13 mouse cellular contexts compared by ENCODE assay signal in genomic region chr3:127292864-127293478, GRCm38 (mm10).
DNase-seq lines count a peak whose midpoint lies in the region; ATAC-seq and TF ChIP-seq lines count a peak whose summit lies in the region.
"Had no signal": no experiment of that assay in that cellular context is flagged by ENCODE, and none has a peak within 500 bp of the region (broad histone marks: within the 10 kb centered on the region; RNA-seq: fewer than 3 reads in every experiment).

No protein-coding gene starts in this region.

- WGBS in stomach, embryonic 15.5 days: 70% methylated on average over 10 of the region's 10 CpGs
- 79% methylated on average over 10 of the region's 10 CpGs for WGBS in stomach, postnatal 0 days
- WGBS in forebrain, embryonic 16.5 days: 89% methylated on average over 10 of the region's 10 CpGs

- DNase-seq in stomach, postnatal 0 days (ENCODE audit: low spot score): no peak
- DNase-seq in gastrocnemius, postnatal 36 days: no peak
- no peak for DNase-seq in gastrocnemius, postnatal 10 days
- no peak for DNase-seq in adrenal gland, postnatal 10 days
- DNase-seq: adrenal gland, adult 8-10 months; heart, postnatal 4 days; kidney, adult 9 months had no signal

- no peak for TF ChIP-seq CTCF in stomach, postnatal 0 days (IDR thresholded peaks at IDR 0.05; ENCODE audit: low read depth)

- intact Hi-C loops in gastrocnemius, postnatal 36 days (cut with DNase I): no loop called here

- no peaks in the 10 kb centered on the region for H3K9me3 ChIP-seq in stomach, embryonic 15.5 days
- H3K9me3 ChIP-seq in stomach, postnatal 0 days (ENCODE audit: control insufficient read depth, low read length): no peaks in the 10 kb centered on the region
- no peaks in the 10 kb centered on the region for H3K9me3 ChIP-seq in forebrain, embryonic 16.5 days (ENCODE audit: control insufficient read depth, low read length)
- H3K9me3 ChIP-seq: liver, embryonic 15.5 days had no signal

- 0 out of 2 replicates have a peak, but pooled peaks have one; percentile 31 for ATAC-seq in stomach, embryonic 15.5 days (ENCODE audit: insufficient read depth, low FRiP score, low read depth)
- ATAC-seq in stomach, postnatal 0 days (ENCODE audit: low FRiP score, low TSS enrichment): no peak
- ATAC-seq in forebrain, embryonic 16.5 days: 0 out of 2 replicates have a peak, but pooled peaks have one; percentile 6
- ATAC-seq in megakaryocyte, adult 5-6 weeks (ENCODE audit: poor library complexity, severe bottlenecking): peak; percentile 98

- H3K4me1 ChIP-seq in stomach, embryonic 15.5 days: no peaks in the 10 kb centered on the region
- H3K4me1 ChIP-seq in stomach, postnatal 0 days (replicated peaks; ENCODE audit: control insufficient read depth, insufficient read depth): no peaks in the 10 kb centered on the region
- H3K4me1 ChIP-seq in forebrain, embryonic 16.5 days (replicated peaks; ENCODE audit: control insufficient read depth, insufficient read depth, low read length): peaks cover 15% of the 10 kb centered on the region
- H3K4me1 ChIP-seq: liver, embryonic 15.5 days had no signal

- TF ChIP-seq EP300 in stomach, postnatal 0 days (optimal IDR thresholded peaks at IDR 0.05): no peak

- H3K4me2 ChIP-seq in stomach, embryonic 15.5 days: no peak overlapping the region
- no peak overlapping the region for H3K4me2 ChIP-seq in stomach, postnatal 0 days (replicated peaks; ENCODE audit: low read depth)
- no peak overlapping the region for H3K4me2 ChIP-seq in forebrain, embryonic 16.5 days (ENCODE audit: low read length)
- H3K4me2 ChIP-seq: heart, embryonic 11.5 days; liver, embryonic 15.5 days had no signal

- no peaks in the 10 kb centered on the region for H3K27me3 ChIP-seq in stomach, embryonic 15.5 days (replicated peaks)
- no peaks in the 10 kb centered on the region for H3K27me3 ChIP-seq in stomach, postnatal 0 days (ENCODE audit: control insufficient read depth, insufficient read depth, low read length)
- no peaks in the 10 kb centered on the region for H3K27me3 ChIP-seq in forebrain, embryonic 16.5 days (replicated peaks; ENCODE audit: control insufficient read depth, insufficient read depth, low read length)
- H3K27me3 ChIP-seq: liver, embryonic 15.5 days had no signal

- no peak overlapping the region for H3K27ac ChIP-seq in stomach, embryonic 15.5 days
- no peak overlapping the region for H3K27ac ChIP-seq in stomach, postnatal 0 days (replicated peaks)
- peak overlapping the region; percentile 54 for H3K27ac ChIP-seq in forebrain, embryonic 16.5 days (ENCODE audit: low read length)
- H3K27ac ChIP-seq: liver, embryonic 15.5 days; macrophage had no signal

- H3K4me3 ChIP-seq in stomach, embryonic 15.5 days (replicated peaks): no peak overlapping the region
- no peak overlapping the region for H3K4me3 ChIP-seq in stomach, postnatal 0 days (ENCODE audit: low read depth, low read length)
- H3K4me3 ChIP-seq in forebrain, embryonic 16.5 days (replicated peaks; ENCODE audit: low read length): no peak overlapping the region
- H3K4me3 ChIP-seq: liver, embryonic 15.5 days had no signal

- H3K36me3 ChIP-seq in stomach, embryonic 15.5 days: no peaks in the 10 kb centered on the region
- no peaks in the 10 kb centered on the region for H3K36me3 ChIP-seq in stomach, postnatal 0 days (ENCODE audit: control insufficient read depth, insufficient read depth, low read length)
- H3K36me3 ChIP-seq in forebrain, embryonic 16.5 days (ENCODE audit: control insufficient read depth, insufficient read depth): no peaks in the 10 kb centered on the region
- H3K36me3 ChIP-seq: liver, embryonic 15.5 days had no signal

- H3K9ac ChIP-seq in stomach, embryonic 15.5 days: no peak overlapping the region
- H3K9ac ChIP-seq in stomach, postnatal 0 days (ENCODE audit: low read length): no peak overlapping the region
- no peak overlapping the region for H3K9ac ChIP-seq in forebrain, embryonic 16.5 days (replicated peaks; ENCODE audit: low read depth, low read length)
- H3K9ac ChIP-seq: liver, embryonic 15.5 days had no signal
